Mouse (Mus musculus): ENCODE measurements at regions not wholly inside any gene's neighbourhood (a gene's known extent, or its start where the extent isn't known, plus 50 kb on each side); places are given as distances from the start of the nearest gene placed in this dataset.
A peak's percentile ranks its signal among the peaks of the same experiment; 100 is the strongest.

GRCm38 (mm10) chr15:61656951-61657350 is 734.1 kb upstream of the A1bg start:
- no peak for TF ChIP-seq CTCF (IDR thresholded peaks at IDR 0.05; ENCODE audit: low read depth)
- no peak overlapping the region for H3K4me2 ChIP-seq
- no peak overlapping the region for H3K9ac ChIP-seq
- no peak overlapping the region for H3K4me3 ChIP-seq (ENCODE audit: low read depth, low read length)
- DNase-seq (peak; percentile 29), ATAC-seq (ENCODE audit: insufficient read depth) (no peak)
- no peaks in the 10 kb centered on the region for H3K36me3 ChIP-seq (ENCODE audit: insufficient read depth)
- H3K27ac ChIP-seq (ENCODE audit: low read depth) = no peak overlapping the region
- no peaks in the 10 kb centered on the region for H3K27me3 ChIP-seq (ENCODE audit: insufficient read depth, low read length)
- no peaks in the 10 kb centered on the region for H3K9me3 ChIP-seq (ENCODE audit: low read depth, low read length)
- no peaks in the 10 kb centered on the region for H3K4me1 ChIP-seq (ENCODE audit: insufficient read depth)

GRCm38 (mm10) chr15:61654846-61655245 is 732.0 kb upstream of the A1bg start:
- Histone ChIP-seq H3K4me2 (no peak overlapping the region), H3K4me1 (ENCODE audit: insufficient read depth) (no peaks in the 10 kb centered on the region), H3K9ac (no peak overlapping the region), H3K27ac (ENCODE audit: low read depth) (no peak overlapping the region), H3K36me3 (ENCODE audit: insufficient read depth) (no peaks in the 10 kb centered on the region), H3K27me3 (ENCODE audit: insufficient read depth, low read length) (no peaks in the 10 kb centered on the region), H3K4me3 (ENCODE audit: low read depth, low read length) (no peak overlapping the region), H3K9me3 (ENCODE audit: low read depth, low read length) (no peaks in the 10 kb centered on the region)
- no peak for DNase-seq
- ATAC-seq (ENCODE audit: insufficient read depth) = no peak
- 87% methylated on average over 1 of the region's 1 CpGs for WGBS
- no peak for TF ChIP-seq CTCF (IDR thresholded peaks at IDR 0.05; ENCODE audit: low read depth)

GRCm38 (mm10) chr15:61653853-61654252 is 731.0 kb upstream of the A1bg start:
- ATAC-seq (ENCODE audit: insufficient read depth) = no peak
- Histone ChIP-seq H3K9me3 (ENCODE audit: low read depth, low read length) (no peaks in the 10 kb centered on the region), H3K27ac (ENCODE audit: low read depth) (no peak overlapping the region), H3K9ac (no peak overlapping the region), H3K4me3 (ENCODE audit: low read depth, low read length) (no peak overlapping the region), H3K4me2 (no peak overlapping the region), H3K27me3 (ENCODE audit: insufficient read depth, low read length) (no peaks in the 10 kb centered on the region), H3K4me1 (ENCODE audit: insufficient read depth) (no peaks in the 10 kb centered on the region), H3K36me3 (ENCODE audit: insufficient read depth) (no peaks in the 10 kb centered on the region)
- WGBS = 72% methylated on average over 1 of the region's 1 CpGs
- DNase-seq = no peak
- TF ChIP-seq CTCF (IDR thresholded peaks at IDR 0.05; ENCODE audit: low read depth) = no peak

GRCm38 (mm10) chr15:61618638-61619500 is 696.1 kb upstream of the A1bg start:
- no peak overlapping the region for H3K27ac ChIP-seq (ENCODE audit: low read depth)
- WGBS = 67% methylated on average over 8 of the region's 8 CpGs
- TF ChIP-seq CTCF (IDR thresholded peaks at IDR 0.05; ENCODE audit: low read depth) = no peak; the same call in 1 of the 2 replicates
- no peaks in the 10 kb centered on the region; the same call in 1 of the 2 replicates for H3K4me1 ChIP-seq (ENCODE audit: insufficient read depth)
- H3K4me3 ChIP-seq (ENCODE audit: low read depth, low read length) = no peak overlapping the region
- ATAC-seq (ENCODE audit: insufficient read depth) = no peak
- H3K4me2 ChIP-seq = no peak overlapping the region
- no peak overlapping the region for H3K9ac ChIP-seq
- no peaks in the 10 kb centered on the region for H3K36me3 ChIP-seq (ENCODE audit: insufficient read depth)
- DNase-seq = no peak
- no peaks in the 10 kb centered on the region for H3K9me3 ChIP-seq (ENCODE audit: low read depth, low read length)
- H3K27me3 ChIP-seq (ENCODE audit: insufficient read depth, low read length) = no peaks in the 10 kb centered on the region

- WGBS = 55% methylated on average over 3 of the region's 3 CpGs
- Histone ChIP-seq H3K27ac (ENCODE audit: low read depth) (peak overlapping the region; percentile 12; the same call in 1 of the 2 replicates), H3K27me3 (ENCODE audit: insufficient read depth, low read length) (no peaks in the 10 kb centered on the region), H3K9ac (no peak overlapping the region), H3K4me3 (ENCODE audit: low read depth, low read length) (no peak overlapping the region), H3K9me3 (ENCODE audit: low read depth, low read length) (no peaks in the 10 kb centered on the region), H3K4me2 (no peak overlapping the region), H3K36me3 (ENCODE audit: insufficient read depth) (no peaks in the 10 kb centered on the region), H3K4me1 (ENCODE audit: insufficient read depth) (peaks cover 3% of the 10 kb centered on the region; the same call in 1 of the 2 replicates)
- DNase-seq (peak; percentile 43), ATAC-seq (ENCODE audit: insufficient read depth) (no peak)
- no peak for TF ChIP-seq CTCF (IDR thresholded peaks at IDR 0.05; ENCODE audit: low read depth)
Measured at GRCm38 (mm10) chr15:61610662-61611061, 687.9 kb upstream of the A1bg start.

GRCm38 (mm10) chr15:61609656-61610055 is 686.8 kb upstream of the A1bg start:
- no peak overlapping the region for H3K4me2 ChIP-seq
- H3K9me3 ChIP-seq (ENCODE audit: low read depth, low read length) = no peaks in the 10 kb centered on the region
- H3K27me3 ChIP-seq (ENCODE audit: insufficient read depth, low read length) = no peaks in the 10 kb centered on the region
- H3K9ac ChIP-seq = no peak overlapping the region
- ATAC-seq (ENCODE audit: insufficient read depth) = peak; percentile 71; the same call in 1 of the 2 replicates
- WGBS = 57% methylated on average over 6 of the region's 6 CpGs
- no peak for TF ChIP-seq CTCF (IDR thresholded peaks at IDR 0.05; ENCODE audit: low read depth)
- DNase-seq = peak; percentile 24
- H3K36me3 ChIP-seq (ENCODE audit: insufficient read depth) = no peaks in the 10 kb centered on the region
- H3K4me1 ChIP-seq (ENCODE audit: insufficient read depth) = 0 out of 2 replicates have a peak, but pooled peaks cover 3% of the 10 kb centered on the region
- no peak overlapping the region for H3K4me3 ChIP-seq (ENCODE audit: low read depth, low read length)
- no peak overlapping the region for H3K27ac ChIP-seq (ENCODE audit: low read depth)

GRCm38 (mm10) chr15:61608301-61608731 is 685.5 kb upstream of the A1bg start:
- no peak for TF ChIP-seq CTCF (IDR thresholded peaks at IDR 0.05; ENCODE audit: low read depth)
- H3K9ac ChIP-seq = no peak overlapping the region
- no peak overlapping the region for H3K4me2 ChIP-seq
- no peak overlapping the region for H3K4me3 ChIP-seq (ENCODE audit: low read depth, low read length)
- no peaks in the 10 kb centered on the region for H3K36me3 ChIP-seq (ENCODE audit: insufficient read depth)
- H3K27ac ChIP-seq (ENCODE audit: low read depth) = no peak overlapping the region
- no peaks in the 10 kb centered on the region for H3K27me3 ChIP-seq (ENCODE audit: insufficient read depth, low read length)
- peak; percentile 74 for DNase-seq
- WGBS = 31% methylated on average over 6 of the region's 6 CpGs
- ATAC-seq (ENCODE audit: insufficient read depth) = peak; percentile 66; the same call in 1 of the 2 replicates
- 0 out of 2 replicates have a peak, but pooled peaks cover 3% of the 10 kb centered on the region for H3K4me1 ChIP-seq (ENCODE audit: insufficient read depth)
- no peaks in the 10 kb centered on the region for H3K9me3 ChIP-seq (ENCODE audit: low read depth, low read length)

Data from lung, embryonic 14.5 days (tissue).